Mouse (Mus musculus) liver, embryonic 11.5 days (tissue): ENCODE results near the gene Ccdc186. TPM values are rescaled to one million over a fixed set of nuclear protein-coding genes. Genes with fewer than 3 reads are reported as not detected.
"Not testable (repeated sequence)": the region's sequence is repeated elsewhere in the genome, so short reads cannot be mapped to it uniquely, and the experiment has no call there.

Experiments
- ATAC-seq: fragments of 200-750 bp; cut with Nextera tagmentation; replicated peaks from 2 replicates; pipeline ENCODE4 v1.8.0; 2017; ENCODE audit warnings: moderate number of reproducible peaks, mild to moderate bottlenecking, moderate TSS enrichment, moderate library complexity; ENCODE audit not compliant: low FRiP score
- DNase-seq: peaks from one replicate; pipeline ENCODE4 v3.0.0-alpha.2; 2017; ENCODE audit warnings: low spot score
- H3K27ac ChIP-seq: fragments of 300-500 bp; sonication (generic); 2 replicates; pipeline ENCODE4 v1.5.1; 2014; ENCODE audit warnings: mild to moderate bottlenecking, low read depth, low read length, control low read depth
- H3K27me3 ChIP-seq: fragments of 300-500 bp; sonication (generic); replicated peaks from 2 replicates; pipeline ENCODE4 v1.6.1; 2014; ENCODE audit warnings: low read length, mixed read lengths; ENCODE audit not compliant: control insufficient read depth, insufficient read depth
- H3K36me3 ChIP-seq: fragments of 300-500 bp; sonication (generic); 2 replicates; pipeline ENCODE4 v1.6.1; 2014; ENCODE audit warnings: mild to moderate bottlenecking, low read length, moderate library complexity, mixed read lengths; ENCODE audit not compliant: control insufficient read depth, insufficient read depth
- H3K4me1 ChIP-seq: fragments of 300-500 bp; sonication (generic); replicated peaks from 2 replicates; pipeline ENCODE4 v1.6.1; 2014; ENCODE audit warnings: low read length, mixed read lengths; ENCODE audit not compliant: control insufficient read depth, insufficient read depth
- H3K4me2 ChIP-seq: fragments of 300-500 bp; sonication (generic); 2 replicates; pipeline ENCODE4 v1.6.1; 2014; ENCODE audit warnings: mild to moderate bottlenecking, control low read depth, moderate library complexity
- H3K4me3 ChIP-seq: fragments of 300-500 bp; sonication (generic); 2 replicates; pipeline ENCODE4 v1.5.1; 2014; ENCODE audit warnings: low read depth, low read length, control low read depth
- H3K9ac ChIP-seq: fragments of 300-500 bp; sonication (generic); 2 replicates; pipeline ENCODE4 v1.6.1; 2014; ENCODE audit warnings: low read depth, low read length, control low read depth
- H3K9me3 ChIP-seq: fragments of 300-500 bp; sonication (generic); 2 replicates; pipeline ENCODE4 v1.6.1; 2016; ENCODE audit warnings: low read length, inconsistent platforms, mixed read lengths; ENCODE audit not compliant: control insufficient read depth
- WGBS: fragments of 180-500 bp; shearing (Covaris S2); extraction: QIAGEN DNeasy Blood & Tissue Kit; methylation state at CpG from one replicate; pipeline ENCODE4 v1.1.7; 2014; 5-methylcytosine and 5-hydroxymethylcytosine counted together
- polyA plus RNA-seq: library from polyadenylated mRNA; unstranded; fragments of >200 nt; fragmentation: Nextera tagmentation; extraction: Ambion mirVana; gene quantifications from 2 replicates; pipeline ENCODE4 v1.2.1, GENCODE M21; 2014

Gene Ccdc186
- polyA plus RNA-seq, 1 experiment from 2014 or later: 10.9 TPM

DNA sequence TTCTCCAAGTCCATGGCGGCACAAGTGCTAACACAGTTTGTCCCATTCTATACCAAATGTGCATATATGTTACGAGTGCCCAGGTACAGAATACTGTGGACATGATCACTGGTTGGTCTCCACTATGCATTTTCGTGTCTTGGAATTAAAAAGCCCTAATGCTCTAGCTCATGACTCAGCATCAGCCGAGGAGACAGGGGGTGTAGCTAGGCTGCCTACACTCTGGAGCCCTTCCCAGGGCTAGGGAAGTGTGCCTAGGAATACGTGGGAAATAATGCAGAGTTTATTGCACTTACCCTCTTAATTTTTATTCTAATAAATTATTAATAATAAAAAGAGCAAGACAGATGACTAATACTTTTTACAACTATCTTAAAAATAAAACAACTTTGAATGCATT is 33.0 kb downstream of the Ccdc186 start:
- peaks cover 16% of the 10 kb centered on the region for H3K36me3 ChIP-seq

DNA sequence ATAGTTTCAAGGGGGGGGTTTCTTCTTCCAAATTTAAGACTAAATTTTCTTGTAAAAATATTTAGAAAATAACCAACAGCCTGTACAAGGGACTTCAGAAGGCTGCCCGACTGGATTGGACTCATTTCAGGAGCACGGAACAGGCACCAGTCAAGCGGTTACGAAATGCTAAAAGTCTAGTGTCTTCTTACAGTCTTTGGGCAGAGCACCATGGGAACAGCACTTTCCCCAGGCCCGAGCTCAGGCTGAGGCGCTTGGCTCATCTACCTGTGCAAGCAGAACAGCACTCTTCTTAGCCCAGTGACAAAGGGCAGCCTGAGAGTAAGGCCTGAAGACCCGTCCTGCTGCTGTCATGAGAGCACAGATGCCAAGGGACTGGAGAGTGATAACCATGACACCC is 34.1 kb downstream of the Ccdc186 start:
- no peak for ATAC-seq
- DNase-seq: no peak
- Histone ChIP-seq H3K4me3 (no peak overlapping the region), H3K4me1 (no peaks in the 10 kb centered on the region), H3K27me3 (no peaks in the 10 kb centered on the region), H3K9ac (no peak overlapping the region), H3K27ac (no peak overlapping the region), H3K4me2 (no peak overlapping the region), H3K36me3 (peaks cover 16% of the 10 kb centered on the region), H3K9me3 (no peaks in the 10 kb centered on the region)
- 88% methylated on average over 7 of the region's 7 CpGs for WGBS

More for the DNA sequence above, 33.0 kb downstream of the Ccdc186 start:
- Histone ChIP-seq H3K4me2 (no peak overlapping the region), H3K27ac (no peak overlapping the region), H3K4me3 (no peak overlapping the region), H3K9me3 (no peaks in the 10 kb centered on the region), H3K4me1 (no peaks in the 10 kb centered on the region), H3K27me3 (no peaks in the 10 kb centered on the region), H3K9ac (no peak overlapping the region)
- no peak for ATAC-seq
- WGBS: 87% methylated on average over 5 of the region's 5 CpGs
- DNase-seq: no peak

DNA sequence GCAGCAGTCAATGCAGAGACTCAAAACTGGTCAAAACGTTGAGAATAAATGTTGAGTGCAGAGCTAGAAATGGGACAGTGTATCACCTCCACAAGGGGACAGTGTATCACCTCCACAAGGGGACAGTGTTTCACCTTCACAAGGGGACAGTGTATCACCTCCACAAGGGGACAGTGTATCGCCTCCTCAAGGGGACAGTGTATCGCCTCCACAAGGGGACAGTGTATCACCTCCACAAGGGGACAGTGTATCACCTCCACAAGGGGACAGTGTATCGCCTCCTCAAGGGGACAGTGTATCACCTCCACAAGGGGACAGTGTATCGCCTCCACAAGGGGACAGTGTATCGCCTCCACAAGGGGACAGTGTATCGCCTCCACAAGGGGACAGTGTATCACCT is 43.5 kb downstream of the Ccdc186 start:
- H3K4me3 ChIP-seq, H3K4me2 ChIP-seq, H3K4me1 ChIP-seq, H3K36me3 ChIP-seq, H3K9me3 ChIP-seq, ATAC-seq, DNase-seq, H3K9ac ChIP-seq, H3K27ac ChIP-seq: not testable (repeated sequence)
- 92% methylated on average over 7 of the region's 7 CpGs for WGBS
- peaks cover 25% of the 10 kb centered on the region for H3K27me3 ChIP-seq

DNA sequence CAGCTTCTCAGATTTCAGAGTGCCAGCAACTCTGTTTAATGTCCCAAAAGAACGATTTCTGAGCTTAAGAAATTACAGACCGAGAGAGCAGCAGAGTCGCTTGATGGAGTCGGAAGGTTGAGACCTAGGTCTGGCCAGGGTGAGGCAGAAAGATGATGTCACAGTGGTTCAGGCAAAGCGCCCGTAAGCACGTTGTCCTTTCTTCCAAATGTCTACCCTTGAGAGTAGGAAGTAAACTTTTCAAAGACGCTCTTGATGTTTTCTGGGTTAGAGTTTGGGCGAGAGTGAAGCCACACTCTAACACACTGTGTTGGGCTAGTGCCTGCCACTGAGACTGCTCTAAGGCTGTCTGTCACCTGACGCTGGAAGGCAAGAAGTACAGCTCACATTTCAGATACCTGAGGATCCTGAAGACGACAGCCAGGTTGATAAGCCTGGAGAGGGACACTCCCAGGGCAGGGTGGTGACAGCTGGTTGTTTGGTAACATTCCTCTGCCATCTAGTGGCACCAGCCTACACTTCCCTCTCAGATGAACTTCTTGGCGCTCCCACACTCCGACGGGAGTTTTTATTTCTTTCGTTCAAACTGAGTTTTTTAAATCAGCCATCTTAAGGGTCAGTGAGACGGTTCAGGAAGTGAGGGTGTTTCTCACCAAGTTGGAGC is 45.1 kb downstream of the Ccdc186 start:
- Histone ChIP-seq H3K27me3 (peaks cover 25% of the 10 kb centered on the region), H3K9ac (no peak overlapping the region), H3K27ac (no peak overlapping the region), H3K4me1 (peaks cover 7% of the 10 kb centered on the region; the same call in 1 of the 2 replicates), H3K4me2 (no peak overlapping the region), H3K9me3 (no peaks in the 10 kb centered on the region), H3K4me3 (no peak overlapping the region), H3K36me3 (no peaks in the 10 kb centered on the region)
- WGBS: 33% methylated on average over 16 of the region's 16 CpGs
- ATAC-seq (no peak), DNase-seq (no peak)

DNA sequence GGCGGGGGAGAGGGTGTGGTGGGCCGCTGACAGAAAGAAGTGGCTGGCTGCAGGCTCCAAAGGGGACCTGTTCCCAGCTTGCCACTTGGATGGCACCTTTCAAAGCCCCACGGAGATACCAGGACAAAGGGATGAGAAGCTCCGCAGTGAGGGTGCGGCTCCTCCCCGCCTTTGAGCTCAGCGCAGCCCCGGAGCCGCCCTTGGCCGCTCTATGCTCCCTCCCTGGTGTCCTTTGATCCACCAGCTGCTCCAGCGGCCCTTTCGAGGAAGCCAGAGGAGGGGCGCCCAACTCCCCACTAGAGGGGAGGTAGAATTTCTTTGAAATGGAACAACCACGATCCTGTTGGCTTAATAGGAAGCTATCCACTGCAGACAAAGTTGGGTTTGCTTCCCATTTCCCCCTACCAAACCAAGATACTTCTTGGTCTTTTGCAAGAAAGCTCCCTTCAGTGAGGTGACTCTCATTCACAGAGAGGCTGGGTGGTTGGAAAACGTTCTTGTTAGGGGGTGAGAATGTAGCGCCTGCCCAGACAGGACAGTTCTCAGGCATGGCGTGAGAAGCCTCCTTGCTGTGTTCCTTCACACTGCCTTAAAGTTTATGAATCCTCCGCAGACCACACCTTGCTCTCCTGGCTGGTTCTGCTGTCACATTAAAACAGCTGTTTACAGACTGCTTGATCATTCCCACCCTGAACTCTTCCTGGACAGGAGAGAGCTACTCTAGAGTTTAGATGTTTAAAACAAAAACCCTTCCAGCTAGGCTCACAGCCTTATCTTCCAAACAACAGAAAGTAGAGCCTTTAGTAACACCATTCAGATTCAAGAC is 45.9 kb downstream of the Ccdc186 start:
- no peak overlapping the region for H3K27ac ChIP-seq
- ATAC-seq (no peak), DNase-seq (no peak)
- WGBS: 9% methylated on average over 18 of the region's 18 CpGs
- H3K9ac ChIP-seq: no peak overlapping the region
- no peaks in the 10 kb centered on the region for H3K36me3 ChIP-seq
- peaks cover 25% of the 10 kb centered on the region for H3K27me3 ChIP-seq
- H3K4me3 ChIP-seq: peak overlapping the region; percentile 15; the same call in 1 of the 2 replicates
- no peaks in the 10 kb centered on the region for H3K9me3 ChIP-seq
- H3K4me2 ChIP-seq: peak overlapping the region; percentile 55
- H3K4me1 ChIP-seq: peaks cover 7% of the 10 kb centered on the region; the same call in 1 of the 2 replicates

DNA sequence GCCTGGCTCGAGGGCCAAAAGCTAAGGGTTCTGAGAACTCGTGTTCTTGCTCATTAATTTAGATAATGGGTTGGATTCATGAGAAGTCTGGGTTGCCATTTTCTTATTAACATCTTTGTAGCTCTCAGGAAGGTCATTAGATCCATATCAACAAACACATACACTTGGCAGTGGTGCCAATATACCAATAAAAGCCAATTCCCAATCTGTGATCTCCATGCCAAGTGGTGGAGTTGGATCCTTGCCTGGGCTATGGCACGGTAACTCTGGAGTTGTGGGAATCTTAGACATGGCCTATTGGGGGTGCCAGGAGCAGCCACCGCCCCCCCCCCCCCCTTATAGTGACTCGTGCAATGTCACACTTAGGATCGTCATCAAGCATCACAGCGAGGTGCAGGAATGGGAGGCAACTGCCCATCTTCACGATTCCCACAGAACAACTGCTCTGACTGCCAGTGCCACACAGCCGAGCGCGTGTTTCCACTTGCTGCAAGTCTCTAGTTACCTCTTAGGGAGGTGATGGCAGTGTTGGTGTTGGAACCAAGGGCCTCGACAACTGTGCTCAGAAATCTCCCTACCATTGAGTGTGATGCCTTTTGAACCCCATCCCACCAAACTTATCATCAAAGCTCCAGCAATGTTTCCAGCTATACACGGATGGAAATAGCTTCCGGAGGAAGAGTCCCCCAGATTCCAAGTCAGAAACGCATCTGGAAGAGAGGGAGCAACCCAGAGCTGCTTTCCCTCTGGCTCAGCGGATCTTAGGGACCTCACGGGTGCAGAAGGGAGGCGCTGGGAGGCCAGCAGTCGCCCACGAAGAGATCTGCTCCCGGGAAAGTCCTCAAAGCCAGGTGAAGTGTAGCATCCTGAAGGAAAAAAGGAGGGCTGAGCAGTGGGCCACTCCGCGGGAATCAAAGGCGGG is 46.8 kb downstream of the Ccdc186 start:
- H3K4me1 ChIP-seq: peaks cover 7% of the 10 kb centered on the region; the same call in 1 of the 2 replicates
- ATAC-seq (no peak), DNase-seq (no peak)
- H3K4me2 ChIP-seq: peak overlapping the region; percentile 55
- no peaks in the 10 kb centered on the region for H3K36me3 ChIP-seq
- peak overlapping the region; percentile 15; the same call in 1 of the 2 replicates for H3K4me3 ChIP-seq
- 34% methylated on average over 24 of the region's 24 CpGs for WGBS
- H3K27ac ChIP-seq: no peak overlapping the region
- no peaks in the 10 kb centered on the region for H3K9me3 ChIP-seq
- H3K9ac ChIP-seq: no peak overlapping the region
- H3K27me3 ChIP-seq: peaks cover 25% of the 10 kb centered on the region

DNA sequence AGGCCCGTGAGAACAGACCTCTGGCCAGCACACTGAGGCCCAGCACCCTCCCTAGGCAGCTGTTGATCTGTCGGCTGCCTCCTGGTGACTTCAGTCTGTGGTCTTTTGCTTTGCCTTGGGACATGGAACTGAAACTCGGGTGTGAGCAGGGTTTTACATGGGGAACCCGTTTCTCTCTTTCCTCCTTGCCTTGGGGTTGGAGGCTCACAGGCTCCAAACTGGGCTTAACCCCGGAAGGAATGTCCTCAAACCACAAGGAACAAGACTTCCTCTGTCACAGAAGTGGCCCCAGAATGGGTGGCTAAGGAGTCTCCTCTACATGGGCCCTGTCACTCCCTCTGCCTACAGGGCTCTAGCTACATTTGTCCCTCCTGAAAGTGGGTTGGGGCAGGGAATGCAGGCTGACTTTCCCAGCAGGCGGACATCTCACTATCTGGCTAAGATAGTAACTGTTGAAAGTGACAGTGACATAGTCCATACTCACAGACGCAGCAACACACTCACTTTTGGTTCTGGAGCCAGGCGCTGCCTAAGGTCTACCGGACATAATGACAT is 47.5 kb downstream of the Ccdc186 start:
- Histone ChIP-seq H3K27ac (no peak overlapping the region), H3K4me1 (peaks cover 7% of the 10 kb centered on the region; the same call in 1 of the 2 replicates), H3K4me3 (no peak overlapping the region), H3K36me3 (no peaks in the 10 kb centered on the region), H3K9me3 (no peaks in the 10 kb centered on the region), H3K9ac (no peak overlapping the region), H3K4me2 (no peak overlapping the region), H3K27me3 (peaks cover 25% of the 10 kb centered on the region)
- WGBS: 55% methylated on average over 9 of the region's 9 CpGs
- no peak for DNase-seq
- ATAC-seq: no peak

DNA sequence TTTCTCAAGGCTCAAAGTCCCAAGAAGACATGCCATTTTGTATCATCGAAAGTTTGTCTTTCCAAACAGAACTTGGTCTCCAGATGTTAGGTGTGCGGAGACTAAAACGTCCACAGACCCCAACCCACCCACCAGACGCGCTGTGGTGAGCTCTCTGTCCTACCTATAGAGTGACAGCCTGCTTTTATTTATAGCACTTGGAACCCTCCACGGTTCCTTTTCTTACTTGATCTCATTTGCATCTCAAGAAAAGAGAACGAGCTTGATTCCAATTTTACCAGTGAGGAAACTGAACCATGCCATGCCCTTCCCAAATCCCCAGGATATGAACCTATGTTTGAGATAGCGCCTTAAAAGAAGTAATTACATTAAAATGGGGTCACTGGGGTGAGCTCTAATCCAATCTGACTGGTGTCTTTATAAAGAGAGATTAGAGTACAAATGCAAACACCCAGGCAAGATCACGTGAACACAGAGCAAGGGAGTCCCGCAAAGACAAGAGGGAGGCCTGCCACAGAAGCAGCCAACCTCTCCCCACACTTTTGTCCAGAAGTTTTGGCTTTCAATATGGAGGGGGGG is 48.5 kb downstream of the Ccdc186 start:
- Histone ChIP-seq H3K4me1 (peaks cover 7% of the 10 kb centered on the region; the same call in 1 of the 2 replicates), H3K27me3 (peaks cover 25% of the 10 kb centered on the region), H3K4me3 (no peak overlapping the region), H3K9me3 (no peaks in the 10 kb centered on the region), H3K9ac (no peak overlapping the region), H3K36me3 (no peaks in the 10 kb centered on the region), H3K27ac (no peak overlapping the region), H3K4me2 (no peak overlapping the region)
- WGBS: 70% methylated on average over 10 of the region's 10 CpGs
- DNase-seq (no peak), ATAC-seq (no peak)
